Mouse (Mus musculus): ENCODE measurements around the gene Sec14l1. TPM values are rescaled to one million over a fixed set of nuclear protein-coding genes. Genes with fewer than 3 reads are reported as not detected.

The Sec14l1 gene
- polyA plus RNA-seq, 1 experiment from 2014 or later, result 65.9 TPM

DNA sequence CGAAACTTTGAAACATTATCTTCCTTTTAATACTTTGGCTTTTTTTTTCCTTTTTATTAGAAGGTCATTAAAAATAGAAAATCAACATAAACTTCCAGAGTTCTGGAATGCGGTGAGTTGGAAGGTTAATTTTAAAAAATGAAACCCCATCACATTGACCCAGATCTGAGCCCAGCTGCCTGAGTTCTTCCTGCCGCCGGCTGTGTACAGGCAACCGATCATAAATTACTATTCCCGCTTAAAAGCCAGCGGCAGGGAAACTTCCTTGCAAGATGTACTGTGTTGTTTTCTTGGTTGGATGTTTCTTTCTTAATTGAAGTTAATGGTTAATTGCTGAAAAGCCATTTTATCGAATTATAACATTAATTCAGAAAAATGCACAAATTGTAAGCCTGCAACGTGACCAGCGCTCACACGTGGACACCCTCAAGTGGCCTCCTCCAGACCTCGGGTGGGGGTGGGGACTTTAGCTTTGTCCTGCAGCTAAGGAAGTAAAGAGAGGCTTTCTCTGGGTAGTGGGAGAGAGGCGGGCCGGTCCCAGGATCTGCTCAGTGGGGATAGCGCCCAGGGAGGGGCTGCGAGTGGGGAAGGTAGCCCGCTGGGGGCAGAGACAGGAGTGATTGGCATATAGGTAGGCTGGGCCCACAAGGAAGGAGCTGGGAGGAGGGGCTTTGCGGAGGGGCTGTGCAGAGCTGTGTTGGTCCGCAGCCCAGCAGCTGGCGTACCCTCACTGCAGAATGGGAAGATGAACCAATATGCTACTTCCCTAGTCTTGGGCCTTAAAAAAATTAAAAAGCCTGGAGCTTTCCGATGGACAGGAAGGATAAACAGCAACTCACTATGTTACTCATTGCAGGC lies 70.3 kb downstream of the Sec14l1 start:
- no peak for ATAC-seq (ENCODE audit: low FRiP score)
- H3K4me1 ChIP-seq (replicated peaks), result 0 out of 2 replicates have a peak, but pooled peaks cover 3% of the 10 kb centered on the region
- no peaks in the 10 kb centered on the region for H3K36me3 ChIP-seq
- H3K9me3 ChIP-seq, result peaks cover 22% of the 10 kb centered on the region
- no peak overlapping the region for H3K4me3 ChIP-seq
- no peaks in the 10 kb centered on the region for H3K27me3 ChIP-seq
- no peak overlapping the region for H3K9ac ChIP-seq
- WGBS, result 66% methylated on average over 21 of the region's 21 CpGs
- H3K27ac ChIP-seq, result no peak overlapping the region
- H3K4me2 ChIP-seq, result no peak overlapping the region

DNA sequence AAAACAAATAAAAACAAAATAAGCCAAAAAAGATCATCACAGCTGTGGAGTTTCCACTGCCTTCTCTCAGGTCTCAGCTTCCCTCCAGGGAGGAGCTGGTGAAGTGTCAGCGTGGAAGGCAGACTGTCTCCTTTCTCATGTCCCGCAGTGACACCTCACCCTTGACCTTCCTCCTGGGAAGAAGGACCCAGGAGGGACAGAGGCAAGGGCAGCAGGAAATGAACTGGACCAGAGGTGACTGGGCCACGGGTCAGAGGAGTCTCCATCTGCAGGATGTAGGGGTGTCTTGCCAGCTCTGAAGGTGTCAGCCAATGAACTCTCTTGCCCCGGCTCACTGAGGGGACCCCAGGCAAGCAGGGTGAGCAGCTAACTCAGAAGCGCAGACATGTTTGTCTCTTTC lies 76.6 kb downstream of the Sec14l1 start:
- Histone ChIP-seq H3K4me1 (replicated peaks) (no peaks in the 10 kb centered on the region), H3K9ac (no peak overlapping the region), H3K4me2 (no peak overlapping the region), H3K27ac (no peak overlapping the region), H3K36me3 (no peaks in the 10 kb centered on the region), H3K27me3 (0 out of 2 replicates have a peak, but pooled peaks cover 4% of the 10 kb centered on the region), H3K9me3 (no peaks in the 10 kb centered on the region), H3K4me3 (no peak overlapping the region)
- ATAC-seq (ENCODE audit: low FRiP score), result no peak
- WGBS, result 69% methylated on average over 5 of the region's 5 CpGs

DNA sequence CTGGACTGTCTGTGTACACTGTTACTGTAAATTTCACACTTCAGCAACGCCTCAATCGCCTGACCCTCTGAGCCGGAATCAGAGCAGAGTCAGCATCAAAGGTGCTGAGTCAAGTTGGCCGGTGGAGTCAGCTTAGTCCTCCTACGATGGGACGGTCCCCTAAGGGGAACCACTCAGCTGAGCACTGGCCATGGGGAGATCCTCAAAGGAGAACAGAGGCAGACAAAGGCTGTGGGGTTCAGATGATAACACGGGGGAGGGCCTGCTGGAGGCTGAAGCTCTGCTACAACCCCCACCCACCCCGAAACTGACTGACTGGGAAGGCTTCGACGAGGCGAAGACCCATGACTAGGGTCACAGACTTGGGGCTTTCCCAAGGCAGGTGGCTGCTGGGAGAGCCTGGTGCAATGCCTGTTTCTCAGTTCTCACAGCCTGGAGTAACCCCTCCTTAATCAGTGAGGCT lies 79.5 kb downstream of the Sec14l1 start:
- no peak for ATAC-seq (ENCODE audit: low FRiP score)
- Histone ChIP-seq H3K9ac (no peak overlapping the region), H3K36me3 (no peaks in the 10 kb centered on the region), H3K27me3 (peaks cover 27% of the 10 kb centered on the region), H3K4me2 (no peak overlapping the region), H3K4me3 (no peak overlapping the region), H3K4me1 (replicated peaks) (peaks cover 5% of the 10 kb centered on the region), H3K9me3 (no peaks in the 10 kb centered on the region), H3K27ac (no peak overlapping the region)
- WGBS, result 81% methylated on average over 11 of the region's 11 CpGs

DNA sequence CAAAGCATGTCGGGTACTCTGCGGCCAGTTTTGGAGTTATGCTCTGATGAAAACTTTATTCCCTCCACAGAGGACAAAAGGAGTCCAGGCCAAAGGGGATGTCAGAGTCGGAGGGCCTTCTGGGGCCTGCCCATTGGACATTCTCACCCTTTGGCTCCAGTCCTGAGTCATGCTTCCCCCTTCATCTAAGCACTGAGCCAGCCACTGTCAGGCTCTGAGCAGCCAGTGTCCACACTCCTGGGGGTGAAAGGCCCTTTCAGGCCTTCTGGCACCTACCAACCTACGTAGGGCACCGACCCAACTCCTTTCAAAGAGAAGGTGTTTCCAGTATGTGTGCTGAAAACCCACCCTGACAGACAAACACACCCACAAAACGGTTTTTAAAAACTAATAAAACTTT lies 80.6 kb downstream of the Sec14l1 start:
- H3K4me1 ChIP-seq (replicated peaks), result peaks cover 10% of the 10 kb centered on the region
- H3K36me3 ChIP-seq, result no peaks in the 10 kb centered on the region
- no peak overlapping the region for H3K4me2 ChIP-seq
- H3K4me3 ChIP-seq, result no peak overlapping the region
- H3K9ac ChIP-seq, result no peak overlapping the region
- H3K9me3 ChIP-seq, result no peaks in the 10 kb centered on the region
- ATAC-seq (ENCODE audit: low FRiP score), result no peak
- peaks cover 38% of the 10 kb centered on the region for H3K27me3 ChIP-seq
- no peak overlapping the region for H3K27ac ChIP-seq
- WGBS, result 91% methylated on average over 6 of the region's 6 CpGs

DNA sequence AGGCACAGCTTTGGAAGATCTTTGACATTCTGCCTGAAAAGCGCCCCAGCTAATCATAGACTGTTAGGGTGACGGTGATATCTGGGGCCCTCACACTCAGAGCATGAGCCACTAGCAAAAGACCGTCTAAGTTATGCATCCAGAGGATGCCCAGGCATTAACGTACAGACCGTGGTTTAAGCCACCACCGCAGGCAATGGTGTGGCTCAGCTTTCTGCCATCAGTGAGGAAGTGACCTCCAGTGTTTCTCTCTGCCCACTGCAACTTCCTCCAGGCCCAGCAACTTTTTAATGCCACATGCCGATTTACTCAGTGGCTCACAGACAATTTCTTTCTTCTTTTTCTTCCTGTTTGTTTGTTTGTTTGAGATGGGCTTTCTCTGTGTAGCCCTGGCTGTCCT lies 81.7 kb downstream of the Sec14l1 start:
- peaks cover 10% of the 10 kb centered on the region for H3K4me1 ChIP-seq (replicated peaks)
- 94% methylated on average over 7 of the region's 7 CpGs for WGBS
- no peaks in the 10 kb centered on the region for H3K9me3 ChIP-seq
- no peak overlapping the region for H3K4me3 ChIP-seq
- H3K9ac ChIP-seq, result no peak overlapping the region
- no peak for ATAC-seq (ENCODE audit: low FRiP score)
- no peak overlapping the region for H3K27ac ChIP-seq
- H3K4me2 ChIP-seq, result no peak overlapping the region
- H3K27me3 ChIP-seq, result peaks cover 49% of the 10 kb centered on the region
- no peaks in the 10 kb centered on the region for H3K36me3 ChIP-seq

DNA sequence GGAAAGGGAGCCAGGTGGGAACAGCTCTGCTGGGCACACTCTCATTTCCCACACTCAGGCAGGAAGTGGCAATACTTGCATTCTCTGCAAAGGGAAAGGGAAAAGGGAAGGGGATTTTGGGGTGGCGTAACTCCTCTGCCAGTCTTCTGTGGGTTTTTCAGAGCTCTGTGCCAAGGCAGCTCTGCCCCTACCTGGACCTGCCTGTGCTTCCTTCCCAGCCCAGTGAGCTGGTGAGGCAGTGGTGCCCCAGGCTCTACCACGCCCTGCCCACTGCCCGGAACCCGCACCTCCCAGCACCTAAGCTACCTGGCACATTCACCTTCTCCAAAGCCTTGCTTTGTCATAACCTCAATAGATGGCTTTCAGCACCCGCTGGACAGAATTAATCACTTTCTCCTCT lies 83.2 kb downstream of the Sec14l1 start:
- Histone ChIP-seq H3K4me3 (no peak overlapping the region), H3K4me1 (replicated peaks) (peaks cover 10% of the 10 kb centered on the region), H3K27ac (no peak overlapping the region), H3K9ac (no peak overlapping the region), H3K9me3 (no peaks in the 10 kb centered on the region), H3K4me2 (no peak overlapping the region), H3K27me3 (peaks cover 61% of the 10 kb centered on the region), H3K36me3 (no peaks in the 10 kb centered on the region)
- ATAC-seq (ENCODE audit: low FRiP score), result no peak
- WGBS, result 94% methylated on average over 5 of the region's 5 CpGs

DNA sequence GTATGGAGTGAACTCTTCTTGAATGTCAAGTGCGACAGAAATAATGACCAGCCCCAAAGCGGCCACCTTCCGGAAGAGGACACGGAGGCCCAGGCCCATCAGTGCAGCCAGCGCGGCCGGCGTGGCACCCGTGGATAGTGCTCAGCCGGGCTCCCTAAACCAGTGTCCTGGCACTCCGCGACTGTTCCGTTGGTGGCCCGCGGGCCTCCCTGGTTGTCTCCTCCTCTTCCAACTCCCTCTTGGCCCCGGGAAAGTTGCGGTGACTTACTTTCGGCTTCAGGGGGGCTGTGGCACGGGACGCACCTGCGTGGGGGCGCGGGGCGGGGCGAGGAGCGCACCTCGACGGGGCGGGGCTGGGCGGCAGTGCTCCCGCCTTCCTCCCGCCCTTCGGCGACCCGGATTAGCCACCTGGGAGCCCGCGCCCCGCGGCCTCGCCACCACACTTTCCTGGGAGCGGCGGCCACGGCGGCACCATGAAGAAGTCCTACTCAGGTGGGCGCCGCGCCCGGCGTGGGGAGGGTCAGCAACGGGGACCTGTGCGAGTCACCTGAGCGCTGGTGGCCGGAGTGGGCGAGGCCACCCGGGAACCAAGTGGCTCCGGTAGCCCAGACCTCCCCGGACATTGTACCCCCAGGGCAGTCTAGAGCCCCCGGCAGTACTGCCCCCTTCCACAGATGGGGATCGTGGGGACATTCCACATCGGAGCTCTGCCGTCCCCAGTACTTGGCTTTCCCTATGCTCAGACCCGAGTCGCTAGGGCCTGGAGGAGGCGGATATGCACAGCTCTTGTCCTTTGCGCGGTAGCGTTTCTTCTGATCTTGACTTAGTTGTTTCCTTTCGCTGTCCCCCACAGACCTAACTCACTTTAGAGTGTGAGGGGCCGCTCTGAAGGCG lies 84.6 kb downstream of the Sec14l1 start, which contains the start of gene Sept9:
Gene Sept9, plus strand, starts transcription at position 380 of the 894 bp plus-strand sequence.
- H3K9me3 ChIP-seq, result no peaks in the 10 kb centered on the region
- no peak for ATAC-seq (ENCODE audit: low FRiP score)
- H3K4me2 ChIP-seq, result peak within 1 kb of the TSS; percentile 60
- H3K27me3 ChIP-seq, result peaks cover 66% of the 10 kb centered on the region
- H3K4me3 ChIP-seq, result peak within 1 kb of the TSS; percentile 36
- under 1% methylated on average over 53 of the region's 70 CpGs for WGBS
- H3K4me1 ChIP-seq (replicated peaks), result peaks cover 10% of the 10 kb centered on the region
- peak within 1 kb of the TSS; percentile 58; the same call in 1 of the 2 replicates for H3K9ac ChIP-seq
- no peak within 1 kb of the TSS for H3K27ac ChIP-seq
- no peaks in the 10 kb centered on the region for H3K36me3 ChIP-seq

DNA sequence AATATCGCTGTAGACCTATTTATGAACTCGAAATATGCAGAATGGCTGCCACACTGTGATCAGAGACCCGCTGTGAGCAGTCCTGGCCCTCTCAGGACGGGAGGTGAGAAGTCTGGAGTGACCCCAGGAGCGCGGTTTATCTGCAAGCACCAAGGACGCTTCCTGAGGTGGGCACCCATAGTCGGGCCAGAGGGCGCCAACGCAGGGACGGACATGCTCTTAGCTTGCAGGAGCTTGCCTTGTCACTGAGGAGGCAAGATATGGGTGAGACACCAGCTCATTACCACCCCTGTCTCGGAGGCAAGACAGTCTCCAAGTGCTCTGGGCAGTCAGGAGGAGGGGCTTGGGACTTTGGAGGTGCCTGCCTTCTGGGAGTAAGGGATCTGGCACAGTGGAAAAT lies 86.9 kb downstream of the Sec14l1 start:
- no peaks in the 10 kb centered on the region for H3K9me3 ChIP-seq
- H3K36me3 ChIP-seq, result no peaks in the 10 kb centered on the region
- peaks cover 61% of the 10 kb centered on the region for H3K27me3 ChIP-seq
- ATAC-seq (ENCODE audit: low FRiP score), result no peak
- H3K4me3 ChIP-seq, result no peak overlapping the region
- no peak overlapping the region for H3K4me2 ChIP-seq
- no peak overlapping the region for H3K9ac ChIP-seq
- H3K4me1 ChIP-seq (replicated peaks), result peaks cover 10% of the 10 kb centered on the region
- H3K27ac ChIP-seq, result no peak overlapping the region
- 87% methylated on average over 12 of the region's 12 CpGs for WGBS

DNA sequence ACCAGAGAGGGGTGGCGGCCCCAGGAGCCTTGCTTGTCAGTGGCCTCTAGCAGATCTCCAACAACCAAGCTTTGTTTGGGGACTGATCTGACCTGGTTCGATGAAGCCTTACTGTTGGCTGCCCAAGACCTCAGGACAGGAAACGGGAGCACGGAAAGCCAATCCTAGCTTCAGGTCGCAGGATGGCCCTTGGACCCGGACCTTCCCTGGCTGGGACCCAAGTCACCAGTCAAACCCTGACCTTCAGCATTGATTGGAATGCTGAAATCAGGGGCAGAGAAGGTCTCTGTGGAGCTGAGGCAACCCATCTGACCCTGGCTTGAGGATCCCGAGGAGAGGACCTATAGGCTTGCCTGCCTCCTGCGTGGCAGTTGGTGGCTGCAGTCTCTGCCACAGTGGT lies 89.6 kb downstream of the Sec14l1 start:
- Histone ChIP-seq H3K36me3 (no peaks in the 10 kb centered on the region), H3K27ac (peak overlapping the region; percentile 8; the same call in 1 of the 2 replicates), H3K9me3 (no peaks in the 10 kb centered on the region), H3K4me3 (no peak overlapping the region), H3K27me3 (peaks cover 38% of the 10 kb centered on the region), H3K9ac (no peak overlapping the region), H3K4me2 (no peak overlapping the region), H3K4me1 (replicated peaks) (peaks cover 13% of the 10 kb centered on the region)
- WGBS, result 89% methylated on average over 8 of the region's 8 CpGs
- ATAC-seq (ENCODE audit: low FRiP score), result no peak

DNA sequence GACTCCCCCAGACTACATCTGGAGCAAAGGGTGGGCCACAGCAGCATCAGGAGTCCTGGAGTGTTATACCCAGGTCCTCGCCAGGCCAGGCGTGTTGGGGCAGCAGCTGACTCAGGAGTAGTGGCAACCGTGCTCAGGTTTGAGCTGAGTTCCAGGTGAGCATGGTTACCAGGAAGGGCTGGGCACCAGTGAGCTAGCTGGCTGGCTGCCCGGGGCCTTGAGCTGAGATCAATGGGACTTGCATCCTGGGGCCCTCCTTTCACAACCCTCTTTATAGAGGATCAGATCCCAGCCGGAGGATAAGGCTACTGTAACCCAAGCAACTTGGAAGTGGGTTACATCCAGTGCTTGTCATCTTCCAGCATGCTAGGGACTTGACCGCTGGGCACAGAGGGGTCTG lies 90.1 kb downstream of the Sec14l1 start:
- peaks cover 33% of the 10 kb centered on the region for H3K27me3 ChIP-seq
- H3K36me3 ChIP-seq, result no peaks in the 10 kb centered on the region
- no peak for ATAC-seq (ENCODE audit: low FRiP score)
- no peaks in the 10 kb centered on the region for H3K9me3 ChIP-seq
- peaks cover 9% of the 10 kb centered on the region for H3K4me1 ChIP-seq (replicated peaks)
- H3K27ac ChIP-seq, result no peak overlapping the region
- H3K9ac ChIP-seq, result no peak overlapping the region
- no peak overlapping the region for H3K4me3 ChIP-seq
- no peak overlapping the region for H3K4me2 ChIP-seq
- 73% methylated on average over 6 of the region's 6 CpGs for WGBS

DNA sequence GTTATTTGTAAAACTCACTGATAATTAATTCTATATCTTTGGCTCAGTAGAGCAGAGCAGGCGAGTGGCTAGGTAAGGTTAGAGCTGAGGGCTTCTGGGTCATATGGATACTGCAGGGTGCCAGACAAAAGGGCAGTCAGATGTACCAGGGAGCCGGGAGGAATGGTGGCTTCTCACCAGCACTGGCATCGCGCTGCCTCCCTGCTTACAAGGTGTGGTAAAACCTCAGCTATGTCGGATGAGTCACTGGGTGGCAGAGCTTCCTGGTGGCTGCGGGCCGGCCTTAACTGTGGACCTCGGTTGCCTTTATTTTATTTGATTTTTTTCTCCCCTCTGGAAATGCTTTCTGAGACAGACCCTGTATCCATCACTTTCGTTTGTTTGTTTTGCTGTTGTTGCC lies 90.5 kb downstream of the Sec14l1 start:
- Histone ChIP-seq H3K27me3 (peaks cover 29% of the 10 kb centered on the region), H3K4me1 (replicated peaks) (peaks cover 8% of the 10 kb centered on the region; the same call in 1 of the 2 replicates), H3K27ac (no peak overlapping the region), H3K9ac (no peak overlapping the region), H3K4me2 (no peak overlapping the region), H3K9me3 (no peaks in the 10 kb centered on the region), H3K36me3 (no peaks in the 10 kb centered on the region), H3K4me3 (no peak overlapping the region)
- 84% methylated on average over 9 of the region's 9 CpGs for WGBS
- no peak for ATAC-seq (ENCODE audit: low FRiP score)

DNA sequence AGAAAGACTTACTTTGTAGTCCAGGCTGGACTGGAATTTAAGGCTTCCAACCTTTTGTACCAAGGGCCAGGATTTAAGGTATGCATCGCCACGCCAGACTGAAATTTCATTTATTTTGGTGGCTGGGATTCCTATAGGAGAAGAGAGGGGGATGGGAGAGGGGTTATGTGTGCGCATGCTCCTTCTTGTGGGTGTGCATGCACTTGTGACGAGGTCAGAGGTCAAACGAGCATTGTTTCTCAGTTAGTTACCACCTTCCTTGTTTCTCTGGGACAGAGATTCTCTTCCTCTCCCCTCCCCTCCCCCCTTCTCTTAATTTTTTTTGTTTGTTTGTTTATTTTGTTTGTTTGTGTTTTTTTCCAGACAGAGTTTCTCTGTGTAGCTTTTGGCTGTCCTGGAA lies 92.5 kb downstream of the Sec14l1 start:
- Histone ChIP-seq H3K27ac (no peak overlapping the region), H3K36me3 (no peaks in the 10 kb centered on the region), H3K4me1 (replicated peaks) (peaks cover 8% of the 10 kb centered on the region; the same call in 1 of the 2 replicates), H3K4me2 (no peak overlapping the region), H3K9ac (no peak overlapping the region), H3K9me3 (no peaks in the 10 kb centered on the region), H3K27me3 (peaks cover 9% of the 10 kb centered on the region), H3K4me3 (no peak overlapping the region)
- WGBS, result 59% methylated on average over 5 of the region's 5 CpGs
- ATAC-seq (ENCODE audit: low FRiP score), result no peak

All from hindbrain, embryonic 13.5 days (tissue).